Mouse (Mus musculus) embryonic facial prominence, embryonic 13.5 days (tissue): ENCODE measurements around the gene Ibtk. TPM values are rescaled to one million over a fixed set of nuclear protein-coding genes. Genes with fewer than 3 reads are reported as not detected.

ENCODE experiments used
- ATAC-seq: fragments of 200-750 bp; cut with Nextera tagmentation; 2 replicates; pipeline ENCODE4 v1.8.0; 2017; ENCODE audit warnings: low read depth; ENCODE audit not compliant: insufficient number of reproducible peaks, insufficient read depth, low FRiP score, low TSS enrichment
- H3K27ac ChIP-seq: fragments of 300-500 bp; sonication (generic); 2 replicates; pipeline ENCODE4 v1.5.1; 2015; ENCODE audit warnings: moderate library complexity, mild to moderate bottlenecking, inconsistent platforms
- H3K27me3 ChIP-seq: fragments of 300-500 bp; sonication (generic); 2 replicates; pipeline ENCODE4 v1.6.1; 2015; ENCODE audit warnings: mild to moderate bottlenecking, inconsistent platforms
- H3K36me3 ChIP-seq: fragments of 300-500 bp; sonication (generic); 2 replicates; pipeline ENCODE4 v1.6.1; 2015; ENCODE audit warnings: mild to moderate bottlenecking, inconsistent platforms
- H3K4me1 ChIP-seq: fragments of 300-500 bp; sonication (generic); 2 replicates; pipeline ENCODE4 v1.6.1; 2015; ENCODE audit warnings: inconsistent platforms
- H3K4me2 ChIP-seq: fragments of 300-500 bp; sonication (generic); 2 replicates; pipeline ENCODE4 v1.6.1; 2015; ENCODE audit warnings: moderate library complexity, mild to moderate bottlenecking, inconsistent platforms
- H3K4me3 ChIP-seq: fragments of 300-500 bp; sonication (generic); 2 replicates; pipeline ENCODE4 v1.5.1; 2015; ENCODE audit warnings: mild to moderate bottlenecking, inconsistent platforms
- H3K9ac ChIP-seq: fragments of 300-500 bp; sonication (generic); 2 replicates; pipeline ENCODE4 v1.6.1; 2015; ENCODE audit warnings: mild to moderate bottlenecking, inconsistent platforms
- H3K9me3 ChIP-seq: fragments of 300-500 bp; sonication (generic); 2 replicates; pipeline ENCODE4 v1.6.1; 2016; ENCODE audit warnings: inconsistent platforms
- WGBS: fragments of 180-500 bp; shearing (Covaris S2); methylation state at CpG from one replicate; pipeline ENCODE4 v1.1.7; 2015; ENCODE audit warnings: mixed read lengths; 5-methylcytosine and 5-hydroxymethylcytosine counted together
- polyA plus RNA-seq: library from polyadenylated mRNA; unstranded; fragments of >200 nt; fragmentation: Nextera tagmentation; extraction: Ambion mirVana; gene quantifications from 2 replicates; pipeline ENCODE4 v1.2.1, GENCODE M21; 2015

Gene Ibtk
- polyA plus RNA-seq, 1 experiment from 2014 or later, result 34.0 TPM

DNA sequence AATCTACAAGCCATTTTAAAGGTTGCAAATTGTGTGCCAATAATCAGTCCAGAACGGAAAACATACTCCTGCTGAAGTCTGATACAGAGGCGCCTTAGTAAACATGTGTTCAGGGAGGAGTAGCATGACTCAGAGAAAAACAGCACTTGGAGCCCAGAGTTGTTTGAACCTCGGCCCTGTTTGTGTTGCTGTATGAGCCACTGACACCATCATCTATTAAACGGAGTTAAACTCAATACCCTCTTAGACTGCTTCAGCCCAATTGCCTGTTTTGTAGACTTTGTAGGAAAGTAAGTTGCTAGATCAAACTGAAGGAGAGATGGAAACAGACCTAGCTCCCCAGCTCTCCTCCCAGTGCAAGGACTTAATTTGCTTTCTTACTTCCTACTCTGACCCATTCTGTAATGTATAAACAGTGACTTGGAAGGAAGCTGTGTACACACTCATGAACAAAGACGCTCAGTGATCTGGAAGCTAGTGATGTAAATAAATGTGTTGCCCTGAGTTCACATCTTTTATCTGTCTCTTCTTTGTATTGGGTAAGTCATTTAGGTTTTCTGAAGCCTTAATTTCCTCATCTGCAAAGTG lies 882 bp upstream of the Ibtk start:
- Histone ChIP-seq H3K4me1 (peaks cover 12% of the 10 kb centered on the region), H3K9ac (peak overlapping the region; percentile 97), H3K4me3 (peak overlapping the region; percentile 82), H3K27me3 (no peaks in the 10 kb centered on the region), H3K9me3 (no peaks in the 10 kb centered on the region), H3K36me3 (no peaks in the 10 kb centered on the region), H3K4me2 (peak overlapping the region; percentile 75), H3K27ac (peak overlapping the region; percentile 99)
- 30% methylated on average over 5 of the region's 5 CpGs for WGBS
- no peak for ATAC-seq

DNA sequence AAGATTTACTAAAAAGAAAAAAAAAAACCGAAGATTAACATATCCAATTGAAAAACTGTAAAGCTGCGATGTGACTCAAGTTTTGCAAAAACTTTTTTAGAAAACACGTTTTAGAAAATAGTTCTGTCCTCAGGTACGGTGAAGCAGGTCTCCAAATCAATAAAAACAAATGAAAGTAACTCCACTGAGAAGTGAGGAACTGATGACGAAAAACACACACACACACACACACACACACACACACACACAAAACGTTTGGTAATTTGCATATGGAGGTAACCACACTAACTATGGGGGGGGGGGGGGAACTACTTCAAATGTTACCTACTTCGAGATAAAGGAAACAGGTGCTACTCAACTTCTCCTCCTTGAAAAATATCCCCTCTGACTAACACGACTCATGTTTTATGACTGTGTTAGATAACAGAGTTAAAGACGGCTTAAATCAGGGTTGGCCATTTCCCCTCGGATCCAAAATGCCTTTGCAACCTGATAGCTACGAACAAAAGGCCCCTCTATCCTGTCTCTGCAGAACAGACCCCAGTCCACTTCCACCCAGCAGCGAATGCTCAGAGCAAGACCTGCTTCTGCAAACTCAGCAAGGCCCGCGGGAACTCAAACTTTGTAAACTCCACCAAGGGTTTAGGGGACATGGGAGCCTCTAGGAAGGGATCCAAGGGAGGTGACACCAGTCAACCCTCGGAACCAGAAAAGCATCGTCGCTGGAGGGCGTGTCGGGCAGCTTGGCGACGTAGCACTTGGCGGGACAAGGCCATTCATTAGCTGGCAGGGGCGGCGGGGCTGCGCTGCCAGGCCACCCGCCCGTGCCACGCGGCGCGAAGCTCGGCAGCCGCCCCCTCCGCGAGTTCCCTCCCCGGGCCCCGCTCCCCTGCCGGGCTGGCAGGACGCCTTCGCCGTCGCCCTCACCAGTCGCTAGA lies 661 bp downstream of the Ibtk start:
- WGBS, result 1% methylated on average over 43 of the region's 43 CpGs

DNA sequence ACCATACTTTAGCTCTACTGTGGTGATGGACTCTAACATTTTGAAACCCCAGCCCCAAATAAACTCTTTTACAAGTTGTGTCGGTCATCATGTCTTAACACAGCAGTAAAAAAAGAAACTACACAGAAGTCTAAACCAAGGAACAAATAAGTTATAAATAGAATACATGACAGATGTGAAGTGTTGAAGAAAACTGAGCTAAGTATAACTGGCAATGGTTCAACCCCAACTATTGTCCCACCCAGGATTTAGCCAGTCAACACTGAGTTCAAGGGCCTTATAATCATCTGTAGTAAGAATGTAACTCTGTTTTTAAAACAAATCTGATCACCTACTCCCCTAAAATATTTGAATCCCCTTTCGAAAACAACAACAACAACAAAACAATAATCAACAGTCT lies 3.6 kb downstream of the Ibtk start:
- Histone ChIP-seq H3K9ac (no peak overlapping the region), H3K27ac (no peak overlapping the region), H3K36me3 (peaks cover 17% of the 10 kb centered on the region), H3K4me3 (no peak overlapping the region), H3K9me3 (no peaks in the 10 kb centered on the region), H3K4me2 (no peak overlapping the region), H3K4me1 (peaks cover 16% of the 10 kb centered on the region), H3K27me3 (no peaks in the 10 kb centered on the region)
- ATAC-seq, result no peak
- WGBS, result 94% methylated on average over 2 of the region's 2 CpGs

More for the DNA sequence above, 661 bp downstream of the Ibtk start:
- H3K27me3 ChIP-seq, result no peaks in the 10 kb centered on the region
- H3K4me3 ChIP-seq, result peak overlapping the region; percentile 82
- peak overlapping the region; percentile 99 for H3K27ac ChIP-seq
- H3K36me3 ChIP-seq, result peaks cover under 1% of the 10 kb centered on the region
- peak overlapping the region; percentile 75 for H3K4me2 ChIP-seq
- peak overlapping the region; percentile 97 for H3K9ac ChIP-seq
- ATAC-seq, result peak; percentile 83
- H3K9me3 ChIP-seq, result no peaks in the 10 kb centered on the region
- H3K4me1 ChIP-seq, result peaks cover 12% of the 10 kb centered on the region

DNA sequence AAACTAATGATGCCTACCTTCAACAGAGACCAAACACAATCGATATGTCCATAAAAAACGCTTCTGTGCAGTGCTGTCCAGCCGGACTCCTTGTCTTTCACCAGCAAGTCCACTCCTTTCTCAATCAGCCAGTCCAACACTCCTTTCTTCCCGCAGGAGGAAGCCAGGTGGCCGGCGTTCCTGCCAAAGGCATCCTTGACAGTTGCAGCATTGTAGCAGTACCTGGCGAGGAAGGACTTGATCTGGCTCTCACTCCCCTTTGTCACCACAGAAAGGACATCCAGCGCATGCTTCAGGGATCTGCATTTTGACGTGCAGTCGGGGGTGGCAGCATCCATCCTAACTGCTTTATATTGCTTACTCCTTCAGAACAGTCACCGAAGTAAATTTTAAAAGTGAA lies 5.8 kb downstream of the Ibtk start:
- Histone ChIP-seq H3K4me2 (no peak overlapping the region), H3K27me3 (no peaks in the 10 kb centered on the region), H3K27ac (no peak overlapping the region), H3K9ac (no peak overlapping the region), H3K9me3 (no peaks in the 10 kb centered on the region), H3K4me1 (peaks cover 14% of the 10 kb centered on the region), H3K4me3 (no peak overlapping the region), H3K36me3 (peaks cover 32% of the 10 kb centered on the region)
- ATAC-seq, result no peak
- WGBS, result 86% methylated on average over 11 of the region's 11 CpGs

DNA sequence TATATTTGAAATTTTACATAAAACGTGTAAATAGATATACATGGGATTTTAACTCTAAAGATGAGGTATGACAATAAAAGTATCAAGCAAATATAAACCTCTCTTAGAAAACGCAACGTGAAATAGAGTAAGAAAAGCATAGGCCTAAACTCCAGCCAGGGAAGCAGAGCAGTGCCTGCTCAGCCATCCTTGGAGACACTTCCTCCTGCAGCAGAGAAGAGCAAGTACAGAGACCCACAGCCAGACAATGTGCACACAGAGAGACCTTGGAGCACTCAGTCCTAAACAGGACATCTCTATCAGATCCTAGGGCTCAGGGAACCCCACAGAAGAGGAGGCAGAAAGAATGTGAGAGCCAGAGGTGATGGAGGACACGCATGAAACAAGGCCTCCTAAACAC lies 7.0 kb downstream of the Ibtk start:
- Histone ChIP-seq H3K4me2 (no peak overlapping the region), H3K36me3 (peaks cover 41% of the 10 kb centered on the region), H3K9me3 (no peaks in the 10 kb centered on the region), H3K4me3 (no peak overlapping the region), H3K9ac (no peak overlapping the region), H3K27ac (no peak overlapping the region), H3K27me3 (no peaks in the 10 kb centered on the region), H3K4me1 (peaks cover 8% of the 10 kb centered on the region; the same call in 1 of the 2 replicates)
- 84% methylated on average over 4 of the region's 4 CpGs for whole genome bisulfite sequencing
- ATAC-seq, result no peak

DNA sequence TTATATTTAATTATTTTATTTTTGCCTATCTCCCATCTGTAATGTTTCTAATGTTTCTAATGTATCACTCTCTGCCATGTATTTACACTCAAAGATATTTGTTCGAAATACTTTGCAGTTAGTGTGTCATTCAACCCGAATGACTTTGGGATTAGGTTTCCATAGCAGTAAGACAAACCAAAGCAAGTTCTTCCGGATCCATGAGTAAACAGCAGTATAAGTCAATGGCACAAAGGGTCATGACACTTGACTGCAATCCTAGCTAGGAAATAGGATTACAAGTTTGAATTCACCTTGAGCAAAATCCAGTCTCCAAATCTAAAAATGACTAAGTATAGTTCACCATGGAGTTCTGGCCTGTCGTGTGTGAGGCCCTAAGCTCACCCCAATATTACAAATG lies 9.9 kb downstream of the Ibtk start:
- WGBS, result 75% methylated on average over 4 of the region's 4 CpGs

DNA sequence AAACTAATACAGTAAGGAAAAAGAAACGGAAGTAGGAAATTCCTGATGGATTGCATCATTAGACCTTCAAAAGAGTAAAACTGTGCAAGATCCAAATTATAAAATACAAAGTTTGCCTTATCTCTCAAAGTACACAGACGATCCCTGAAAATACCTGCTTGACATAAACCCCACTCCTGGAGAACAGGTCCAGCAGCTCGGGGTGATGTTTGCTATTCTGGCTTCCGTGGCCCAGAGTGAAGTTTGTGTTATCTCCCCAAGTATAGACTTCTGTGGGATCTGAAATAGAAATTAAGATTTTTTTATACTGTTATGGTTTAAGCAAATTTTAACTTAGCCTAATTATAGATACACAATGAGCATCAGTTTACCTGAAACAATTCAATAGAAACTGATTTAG lies 14.3 kb downstream of the Ibtk start:
- Histone ChIP-seq H3K27ac (no peak overlapping the region), H3K9me3 (no peaks in the 10 kb centered on the region), H3K4me2 (no peak overlapping the region), H3K36me3 (peaks cover 79% of the 10 kb centered on the region), H3K4me1 (peaks cover 4% of the 10 kb centered on the region; the same call in 1 of the 2 replicates), H3K27me3 (no peaks in the 10 kb centered on the region), H3K9ac (no peak overlapping the region), H3K4me3 (no peak overlapping the region)
- 85% methylated on average over 4 of the region's 4 CpGs for WGBS
- no peak for ATAC-seq

More for the DNA sequence above, 9.9 kb downstream of the Ibtk start:
- Histone ChIP-seq H3K9me3 (no peaks in the 10 kb centered on the region), H3K9ac (no peak overlapping the region), H3K4me2 (no peak overlapping the region), H3K27ac (no peak overlapping the region), H3K4me3 (no peak overlapping the region), H3K27me3 (no peaks in the 10 kb centered on the region), H3K4me1 (peaks cover 8% of the 10 kb centered on the region; the same call in 1 of the 2 replicates), H3K36me3 (peaks cover 66% of the 10 kb centered on the region)
- ATAC-seq, result no peak

DNA sequence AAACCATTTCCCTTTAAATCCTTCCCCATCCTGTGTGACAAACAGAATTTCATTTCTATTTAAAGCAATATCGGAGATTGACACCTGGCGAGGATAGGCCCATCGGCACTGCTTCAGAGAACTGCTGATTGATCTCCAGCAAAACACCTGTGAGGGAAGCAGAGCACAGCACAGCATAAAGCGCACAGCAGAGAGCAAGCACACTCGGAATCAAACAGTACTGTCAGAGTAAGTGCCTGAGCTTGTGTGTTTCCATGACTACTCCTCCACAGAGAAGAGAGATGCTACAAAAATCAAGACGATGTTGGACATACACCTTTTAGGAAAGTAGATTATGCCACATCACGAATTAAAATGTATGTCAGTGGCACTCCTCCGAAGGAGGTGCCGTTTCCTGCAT lies 25.1 kb downstream of the Ibtk start:
- Histone ChIP-seq H3K36me3 (peaks cover 79% of the 10 kb centered on the region), H3K9ac (no peak overlapping the region), H3K27me3 (no peaks in the 10 kb centered on the region), H3K4me3 (no peak overlapping the region), H3K4me2 (no peak overlapping the region), H3K27ac (no peak overlapping the region), H3K9me3 (no peaks in the 10 kb centered on the region), H3K4me1 (no peaks in the 10 kb centered on the region)
- no peak for ATAC-seq
- WGBS, result 94% methylated on average over 9 of the region's 9 CpGs

DNA sequence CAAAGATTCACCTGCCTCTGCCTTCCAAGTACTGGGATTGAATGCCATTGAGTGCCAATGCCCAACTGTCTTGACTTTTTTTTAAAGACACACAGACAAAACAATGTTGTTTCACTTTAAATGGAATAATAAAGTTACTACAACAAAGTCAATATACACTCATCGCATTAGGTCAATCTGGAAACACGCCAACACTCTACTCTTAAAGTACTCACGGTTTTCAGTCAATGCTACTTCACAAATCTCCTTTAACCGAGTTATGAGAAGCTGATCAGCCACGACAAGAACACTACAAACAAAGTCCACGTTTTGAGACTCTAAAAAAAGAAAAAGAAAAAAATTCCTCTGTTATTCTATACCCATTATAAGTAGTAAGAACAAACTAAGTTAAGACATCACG lies 31.8 kb downstream of the Ibtk start:
- Histone ChIP-seq H3K4me3 (no peak overlapping the region), H3K4me1 (no peaks in the 10 kb centered on the region), H3K27ac (no peak overlapping the region), H3K36me3 (peaks cover 79% of the 10 kb centered on the region), H3K4me2 (no peak overlapping the region), H3K9ac (no peak overlapping the region), H3K9me3 (no peaks in the 10 kb centered on the region), H3K27me3 (no peaks in the 10 kb centered on the region)
- no peak for ATAC-seq
- WGBS, result 82% methylated on average over 7 of the region's 7 CpGs

DNA sequence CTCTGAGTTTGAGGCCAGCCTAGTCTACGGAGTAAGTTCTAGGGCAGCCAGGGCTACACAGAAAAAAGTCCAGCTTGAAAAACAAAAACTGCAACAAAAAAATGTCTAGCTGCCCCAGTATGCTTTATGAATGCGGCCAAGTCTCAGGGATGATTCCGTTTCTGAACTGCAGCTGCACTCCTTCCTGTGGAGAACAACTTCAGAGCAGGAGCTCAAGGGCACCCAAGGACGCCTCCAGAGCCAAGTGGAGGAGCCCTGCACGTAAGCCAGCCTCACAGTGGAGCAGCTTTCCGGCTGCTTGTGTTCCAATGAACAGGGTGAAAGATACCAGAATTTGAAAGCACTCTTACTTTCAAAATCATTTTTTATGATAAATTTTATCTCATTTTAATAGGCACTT lies 41.8 kb downstream of the Ibtk start:
- Histone ChIP-seq H3K27me3 (no peaks in the 10 kb centered on the region), H3K27ac (no peak overlapping the region), H3K9ac (no peak overlapping the region), H3K9me3 (no peaks in the 10 kb centered on the region), H3K4me3 (no peak overlapping the region), H3K4me2 (no peak overlapping the region), H3K4me1 (no peaks in the 10 kb centered on the region), H3K36me3 (peaks cover 86% of the 10 kb centered on the region)
- ATAC-seq, result no peak
- WGBS, result 91% methylated on average over 6 of the region's 6 CpGs

DNA sequence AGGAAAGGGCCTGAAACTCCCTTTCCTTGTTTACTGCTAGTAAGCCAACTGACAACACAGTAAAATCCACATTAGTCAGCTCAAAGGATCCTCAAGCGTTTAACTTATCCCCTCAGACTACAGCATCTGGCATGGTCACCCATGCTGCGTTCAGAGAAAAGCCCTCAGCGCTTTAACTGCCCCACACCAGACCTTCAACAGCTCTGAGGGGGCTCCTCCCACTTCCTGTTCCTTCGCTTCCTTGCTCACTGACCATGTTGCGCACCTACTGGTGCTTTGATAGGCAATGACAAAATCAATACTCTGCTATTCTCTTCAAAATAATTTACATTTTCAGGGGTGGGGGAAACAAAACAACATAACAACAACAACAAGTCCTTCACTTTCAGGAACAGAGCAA lies 47.2 kb downstream of the Ibtk start:
- Histone ChIP-seq H3K36me3 (peaks cover 60% of the 10 kb centered on the region), H3K4me3 (no peak overlapping the region), H3K4me1 (no peaks in the 10 kb centered on the region), H3K27ac (no peak overlapping the region), H3K9me3 (no peaks in the 10 kb centered on the region), H3K4me2 (no peak overlapping the region), H3K27me3 (no peaks in the 10 kb centered on the region), H3K9ac (no peak overlapping the region)
- WGBS, result 88% methylated on average over 5 of the region's 5 CpGs
- no peak for ATAC-seq

DNA sequence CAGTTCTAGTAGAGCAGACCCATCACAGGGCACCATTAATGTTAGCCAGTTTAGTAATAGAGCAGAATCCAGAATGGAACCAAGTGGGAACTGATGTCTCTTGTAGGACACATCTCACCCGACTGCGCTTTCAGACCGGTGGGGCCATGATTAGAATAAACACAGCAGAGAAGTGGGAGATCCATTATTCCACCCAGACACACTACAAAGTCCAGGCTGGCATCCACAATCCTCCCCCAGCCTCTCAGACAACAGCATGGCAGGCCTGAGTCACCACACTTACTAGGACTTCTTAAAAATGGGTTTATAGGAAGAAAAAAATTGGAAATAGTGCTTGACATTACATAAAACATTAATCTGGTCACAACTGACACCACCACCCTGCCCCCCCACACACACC lies 53.5 kb downstream of the Ibtk start:
- Histone ChIP-seq H3K9ac (no peak overlapping the region), H3K4me1 (no peaks in the 10 kb centered on the region), H3K27me3 (no peaks in the 10 kb centered on the region), H3K9me3 (no peaks in the 10 kb centered on the region), H3K4me3 (no peak overlapping the region), H3K36me3 (peaks cover 23% of the 10 kb centered on the region), H3K4me2 (no peak overlapping the region), H3K27ac (no peak overlapping the region)
- 100% methylated on average over 3 of the region's 3 CpGs for WGBS
- no peak for ATAC-seq
